Mouse (Mus musculus) bone marrow, adult 2 months (tissue): ENCODE measurements around the gene Spdl1.

Experiments
- CTCF ChIP-seq: fragments of 200-500 bp; IDR thresholded peaks from 2 replicates; pipeline ENCODE4 v1.5.1; 2011; ENCODE audit warnings: low read length, control low read depth; ENCODE audit not compliant: control insufficient read depth, insufficient read depth
- POLR2A ChIP-seq: fragments of 200-500 bp; IDR thresholded peaks from 2 replicates; pipeline ENCODE4 v1.6.1; 2011; ENCODE audit warnings: low read depth, mild to moderate bottlenecking, control low read depth, low read length, borderline replicate concordance; ENCODE audit not compliant: control insufficient read depth

- TF ChIP-seq POLR2A: no peak
- no peak for TF ChIP-seq CTCF
Measured at GRCm38 (mm10) chr11:34791872-34792271, 41.6 kb downstream of the Spdl1 start.
